Mouse (Mus musculus) thymus, adult 18-20 months (tissue): ENCODE data around the gene Tspan1.

Experiments
- DNase-seq, 2 experiments: peaks; one replicate each; pipeline ENCODE4 v3.0.0; 2022; ENCODE audit warnings: mixed read lengths in 2 of 2

Gene Tspan1

DNA sequence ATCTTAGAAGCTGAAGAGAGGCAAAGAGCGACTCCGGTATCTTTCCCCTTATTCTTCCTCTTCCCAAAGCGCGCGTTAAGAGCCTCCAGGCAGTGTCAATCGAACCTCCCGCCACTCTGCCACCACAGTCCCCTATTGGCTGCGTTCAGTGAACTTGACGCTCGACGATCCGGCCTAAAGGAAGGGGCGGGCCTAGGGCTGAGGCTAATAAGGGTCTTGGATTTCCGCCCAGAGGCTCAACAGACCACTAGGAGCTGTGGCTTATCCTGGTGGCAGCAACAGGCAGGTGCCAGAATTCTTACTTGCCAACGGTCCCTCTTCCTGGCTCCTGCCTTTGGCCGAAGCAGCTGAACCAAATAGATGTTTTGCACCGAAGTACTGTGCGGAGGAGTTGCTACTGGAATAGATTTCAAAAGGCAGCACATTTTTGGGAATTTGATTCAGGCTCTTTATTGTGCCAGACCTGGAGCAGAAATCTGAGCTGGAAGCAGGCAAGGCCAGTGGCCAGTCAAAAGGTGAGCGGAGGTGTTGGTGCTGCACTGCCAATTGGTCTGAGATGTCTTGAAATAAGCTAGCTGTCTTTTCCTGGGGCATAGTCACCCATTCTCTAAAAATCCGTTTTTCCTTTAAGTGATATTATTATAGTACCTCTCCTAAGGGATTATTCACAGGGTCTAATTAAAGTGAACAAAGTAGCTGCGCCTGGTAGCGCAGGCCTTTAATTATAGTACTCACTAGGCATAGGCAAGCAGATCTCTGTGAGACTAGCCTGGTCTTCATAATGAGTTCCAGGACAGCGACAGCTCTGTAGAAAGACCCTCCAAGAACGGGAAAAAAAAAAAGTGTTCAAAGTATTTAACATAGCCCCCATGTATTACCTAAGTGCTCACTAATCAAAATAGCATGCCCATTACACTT is 43.5 kb downstream of the Tspan1 start, which contains the start of the genes Rad54l and Pomgnt1:
Gene Rad54l (minus strand): TSS at position 89 of the 918 bp plus-strand sequence.
Gene Pomgnt1 (plus strand): TSS at position 239 of the 918 bp plus-strand sequence.
- DNase-seq: peak; percentile 63 to 71

GRCm38 (mm10) chr4:116122762-116123161 is 44.6 kb downstream of the Tspan1 start:
- DNase-seq: no peak
